Mouse (Mus musculus) embryonic fibroblast, embryonic 13.5 days (primary cell): ENCODE measurements around the gene Tmem132c. TPM values are rescaled to one million over a fixed set of nuclear protein-coding genes. Genes with fewer than 3 reads are reported as not detected.

ENCODE experiments used
- H3K27ac ChIP-seq: 2 replicates; pipeline ENCODE4 v1.5.1; 2012; ENCODE audit warnings: low read length, control low read depth, inconsistent platforms; ENCODE audit not compliant: insufficient read depth
- H3K4me1 ChIP-seq: 2 replicates; pipeline ENCODE4 v1.6.1; 2011; ENCODE audit warnings: low read length; ENCODE audit not compliant: control insufficient read depth, insufficient read depth
- H3K4me3 ChIP-seq: 2 replicates; pipeline ENCODE4 v1.5.1; 2011; ENCODE audit warnings: mild to moderate bottlenecking, control low read depth, low read length; ENCODE audit not compliant: insufficient read depth
- CTCF ChIP-seq: IDR thresholded peaks from 2 replicates; pipeline ENCODE4 v1.5.1; 2011; ENCODE audit warnings: mild to moderate bottlenecking, control low read depth, low read length, moderate library complexity, borderline replicate concordance; ENCODE audit not compliant: insufficient read depth
- POLR2A ChIP-seq: IDR thresholded peaks from 2 replicates; pipeline ENCODE4 v1.6.1; 2011; ENCODE audit warnings: low read depth, mild to moderate bottlenecking, control low read depth, low read length, moderate library complexity
- polyA plus RNA-seq: library from polyadenylated mRNA; stranded (reverse); fragments of >200 nt; gene quantifications from 2 replicates; pipeline ENCODE4 v1.2.4, GENCODE M21; 2011; ENCODE audit warnings: low read depth; ENCODE audit not compliant: missing spikeins, insufficient read length

The Tmem132c gene
- polyA plus RNA-seq, 1 experiment: 0.35 TPM

- TF ChIP-seq CTCF: no peak
- TF ChIP-seq POLR2A: no peak
- H3K4me1 ChIP-seq: no peaks in the 10 kb centered on the region
- H3K27ac ChIP-seq: no peak overlapping the region
- H3K4me3 ChIP-seq: no peak overlapping the region
These were observed 212.5 kb downstream of the Tmem132c start for GRCm38 (mm10) chr5:127454068-127454467.

- no peak overlapping the region for H3K27ac ChIP-seq
- no peak overlapping the region for H3K4me3 ChIP-seq
- TF ChIP-seq POLR2A (no peak), CTCF (no peak)
These were observed 214.5 kb downstream of the Tmem132c start for GRCm38 (mm10) chr5:127456076-127456475.

GRCm38 (mm10) chr5:127468151-127468550 lies 226.5 kb downstream of the Tmem132c start:
- no peak overlapping the region for H3K4me3 ChIP-seq
- TF ChIP-seq CTCF: no peak
- no peak for TF ChIP-seq POLR2A
- H3K27ac ChIP-seq: no peak overlapping the region
- no peaks in the 10 kb centered on the region for H3K4me1 ChIP-seq

More at GRCm38 (mm10) chr5:127456076-127456475, 214.5 kb downstream of the Tmem132c start:
- no peaks in the 10 kb centered on the region for H3K4me1 ChIP-seq

GRCm38 (mm10) chr5:127470351-127470750 lies 228.7 kb downstream of the Tmem132c start:
- no peaks in the 10 kb centered on the region for H3K4me1 ChIP-seq
- H3K4me3 ChIP-seq: no peak overlapping the region
- H3K27ac ChIP-seq: no peak overlapping the region
- TF ChIP-seq CTCF: no peak
- no peak for TF ChIP-seq POLR2A

GRCm38 (mm10) chr5:127471902-127472301 lies 230.3 kb downstream of the Tmem132c start:
- Histone ChIP-seq H3K27ac (no peak overlapping the region), H3K4me1 (no peaks in the 10 kb centered on the region), H3K4me3 (no peak overlapping the region)
- TF ChIP-seq POLR2A (no peak), CTCF (no peak)

GRCm38 (mm10) chr5:127473706-127474105 lies 232.1 kb downstream of the Tmem132c start:
- no peak for TF ChIP-seq POLR2A
- no peak for TF ChIP-seq CTCF
- Histone ChIP-seq H3K4me3 (no peak overlapping the region), H3K4me1 (no peaks in the 10 kb centered on the region), H3K27ac (no peak overlapping the region)

GRCm38 (mm10) chr5:127474856-127475255 lies 233.2 kb downstream of the Tmem132c start:
- TF ChIP-seq CTCF (no peak), POLR2A (no peak)
- Histone ChIP-seq H3K4me1 (no peaks in the 10 kb centered on the region), H3K4me3 (no peak overlapping the region), H3K27ac (no peak overlapping the region)

- Histone ChIP-seq H3K4me3 (no peak overlapping the region), H3K27ac (no peak overlapping the region), H3K4me1 (no peaks in the 10 kb centered on the region)
- TF ChIP-seq CTCF: no peak
- TF ChIP-seq POLR2A: no peak
These were observed 236.2 kb downstream of the Tmem132c start for GRCm38 (mm10) chr5:127477790-127478189.

- no peak overlapping the region for H3K27ac ChIP-seq
- H3K4me1 ChIP-seq: no peaks in the 10 kb centered on the region
- no peak overlapping the region for H3K4me3 ChIP-seq
- no peak for TF ChIP-seq POLR2A
- TF ChIP-seq CTCF: no peak
These were observed 236.7 kb downstream of the Tmem132c start for GRCm38 (mm10) chr5:127478322-127478721.

GRCm38 (mm10) chr5:127480931-127481330 lies 239.3 kb downstream of the Tmem132c start:
- Histone ChIP-seq H3K4me1 (no peaks in the 10 kb centered on the region), H3K4me3 (no peak overlapping the region), H3K27ac (no peak overlapping the region)
- no peak for TF ChIP-seq CTCF
- no peak for TF ChIP-seq POLR2A

GRCm38 (mm10) chr5:127481416-127481815 lies 239.8 kb downstream of the Tmem132c start:
- H3K4me3 ChIP-seq: no peak overlapping the region
- H3K4me1 ChIP-seq: no peaks in the 10 kb centered on the region
- H3K27ac ChIP-seq: no peak overlapping the region
- TF ChIP-seq CTCF: no peak
- no peak for TF ChIP-seq POLR2A

GRCm38 (mm10) chr5:127482342-127482741 lies 240.7 kb downstream of the Tmem132c start:
- Histone ChIP-seq H3K4me3 (no peak overlapping the region), H3K4me1 (no peaks in the 10 kb centered on the region), H3K27ac (no peak overlapping the region)
- TF ChIP-seq POLR2A: no peak
- no peak for TF ChIP-seq CTCF
